Mouse (Mus musculus) kidney, postnatal 36 days (tissue): ENCODE data around the gene Col4a2.
A peak's percentile ranks its signal among the peaks of the same experiment; 100 is the strongest.

Experiments used
- DNase-seq, 2 experiments: peaks; one replicate each; pipeline ENCODE4 v3.0.0; 2021 to 2022; ENCODE audit warnings: mixed read lengths in 2 of 2

Col4a2 gene

DNA sequence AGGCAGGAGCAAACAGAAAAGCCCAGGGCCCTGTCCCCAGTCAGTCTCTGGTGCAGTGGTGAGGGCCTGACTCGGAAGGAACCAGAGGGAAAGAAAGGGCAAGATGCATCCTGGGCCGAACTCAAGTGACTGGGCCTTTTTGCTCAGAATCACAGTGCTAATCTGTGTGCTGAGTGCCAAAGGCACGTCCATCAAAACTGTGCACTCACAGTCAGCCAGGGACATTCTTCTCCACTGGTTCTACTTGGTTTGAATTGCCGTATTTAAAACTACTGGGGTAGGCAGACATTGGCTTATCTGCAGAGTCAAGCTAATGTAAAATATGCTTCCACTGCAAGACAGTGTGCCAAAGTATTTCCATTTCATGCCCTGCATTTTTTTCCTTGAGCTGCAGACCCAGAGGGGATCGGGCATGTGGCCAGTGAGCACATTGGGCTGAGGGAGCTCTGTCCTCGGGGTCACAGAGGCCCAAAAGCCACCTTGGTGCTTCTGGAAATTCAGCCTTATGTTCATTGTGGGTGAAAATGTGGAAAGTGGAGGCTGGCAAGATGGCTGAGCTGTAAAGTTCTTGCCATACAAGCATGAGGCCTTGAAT is 12.3 kb downstream of the Col4a2 start:
- DNase-seq = peak; percentile 70 to 77

DNA sequence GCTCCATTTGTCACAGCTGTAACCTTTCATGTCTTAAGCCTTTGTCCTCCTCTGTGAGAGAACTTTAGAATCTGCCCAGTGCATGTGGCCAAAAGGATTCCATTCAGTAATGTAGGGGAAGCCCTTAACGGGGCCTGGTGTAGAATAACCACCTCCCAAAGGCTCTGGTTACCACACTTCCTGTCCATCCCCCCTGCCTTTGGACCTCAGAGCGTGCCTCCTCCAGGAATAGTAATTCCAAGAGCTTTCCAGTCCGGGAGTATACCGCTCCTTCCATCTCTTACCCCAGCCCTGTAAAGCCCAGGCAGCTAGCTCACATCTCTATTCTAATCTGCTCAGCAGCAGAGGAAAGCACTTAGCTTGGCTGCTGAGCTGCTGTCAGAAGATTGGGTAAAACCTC is 14.7 kb downstream of the Col4a2 start:
- no peak for DNase-seq

DNA sequence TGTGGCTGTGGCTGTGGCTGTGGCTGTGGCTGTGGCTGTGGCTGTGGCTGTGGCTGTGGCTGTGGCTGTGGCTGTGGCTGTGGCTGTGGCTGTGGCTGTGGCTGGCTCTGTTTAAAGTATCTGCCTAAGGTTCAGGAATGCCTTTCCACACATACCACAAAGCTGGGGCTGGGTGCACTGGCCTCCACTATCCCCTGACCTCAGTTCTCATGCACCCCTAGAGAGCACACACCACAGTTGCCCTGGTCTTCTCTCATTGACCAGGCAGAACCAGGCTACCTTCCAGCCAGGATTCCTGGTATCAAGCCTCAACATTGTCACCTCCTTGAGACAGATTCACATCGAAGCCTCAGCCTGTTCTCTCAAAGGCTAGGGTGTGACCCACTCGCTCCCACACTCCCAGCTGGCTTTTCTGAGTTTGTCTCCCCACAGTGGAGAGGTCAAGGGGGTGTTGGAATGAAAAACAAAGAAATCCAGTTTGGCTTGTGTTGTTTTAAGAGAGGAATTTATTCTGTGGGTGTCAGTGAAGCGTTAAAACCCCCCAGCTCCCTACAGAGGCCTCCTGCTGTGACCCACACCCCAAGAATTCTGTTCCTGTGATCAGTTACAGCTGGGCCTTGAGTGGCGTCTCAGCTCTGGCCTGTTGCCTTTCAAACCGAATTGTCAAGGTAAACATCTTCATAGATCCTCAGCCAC is 15.3 kb downstream of the Col4a2 start:
- no peak for DNase-seq

DNA sequence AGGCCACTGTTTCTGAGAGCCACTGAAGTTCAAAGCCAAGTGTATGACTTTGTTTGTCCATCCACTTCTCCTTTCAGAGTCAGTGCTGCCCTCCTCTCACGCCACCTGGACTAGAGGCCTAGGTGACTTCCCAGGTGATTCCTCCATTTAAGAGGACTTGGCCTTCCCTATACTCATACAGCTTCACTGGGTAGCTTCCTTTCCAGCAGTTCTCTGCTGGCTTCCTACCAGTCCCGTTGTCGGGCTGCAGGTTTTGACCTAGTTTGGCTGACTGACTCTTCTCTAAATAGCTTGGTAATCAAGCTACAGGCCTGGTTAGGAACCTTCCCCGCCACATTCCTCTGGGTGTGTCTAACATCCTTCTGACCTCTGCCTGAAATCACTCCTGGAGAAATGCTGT is 19.0 kb downstream of the Col4a2 start:
- DNase-seq = peak in 1 of 2 experiments; percentile 54

DNA sequence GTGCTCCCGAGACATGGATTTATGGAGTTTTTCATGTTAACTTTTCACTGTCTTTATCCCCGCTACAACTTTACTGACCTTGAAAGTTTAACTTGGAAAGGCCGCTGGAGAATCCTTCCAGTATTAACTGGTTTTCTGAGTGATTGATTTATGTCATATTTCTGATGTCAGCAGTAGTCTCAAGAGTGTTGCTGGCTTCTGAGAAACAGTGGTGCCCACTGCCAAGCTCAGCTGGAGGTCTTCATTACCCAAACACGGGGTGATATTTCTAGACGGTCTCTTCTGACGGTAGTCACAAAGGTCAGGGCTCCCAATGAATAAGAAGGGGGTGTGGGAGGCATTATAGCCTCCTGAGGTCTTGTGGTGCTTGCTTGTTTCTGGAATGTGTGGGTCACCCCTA is 21.1 kb downstream of the Col4a2 start:
- DNase-seq = no peak

DNA sequence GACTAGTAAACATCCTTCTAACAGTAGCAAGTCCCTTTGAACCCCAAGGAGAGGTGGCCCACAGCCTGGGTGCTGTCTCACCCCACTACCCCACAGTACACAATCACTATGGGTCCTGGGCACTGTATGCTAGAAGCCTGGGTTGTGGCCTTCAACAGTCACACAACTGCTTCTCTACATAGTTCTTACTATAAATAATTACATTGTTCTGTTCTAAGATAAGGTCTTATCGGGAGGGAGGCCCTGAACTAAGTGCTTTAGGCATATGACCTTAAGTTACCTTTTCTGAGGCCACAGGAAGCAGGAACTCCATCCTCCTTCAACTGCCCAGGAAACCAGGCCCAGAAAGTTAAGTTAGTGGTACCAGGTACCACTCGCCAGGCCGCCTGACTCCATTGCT is 21.9 kb downstream of the Col4a2 start:
- no peak for DNase-seq

DNA sequence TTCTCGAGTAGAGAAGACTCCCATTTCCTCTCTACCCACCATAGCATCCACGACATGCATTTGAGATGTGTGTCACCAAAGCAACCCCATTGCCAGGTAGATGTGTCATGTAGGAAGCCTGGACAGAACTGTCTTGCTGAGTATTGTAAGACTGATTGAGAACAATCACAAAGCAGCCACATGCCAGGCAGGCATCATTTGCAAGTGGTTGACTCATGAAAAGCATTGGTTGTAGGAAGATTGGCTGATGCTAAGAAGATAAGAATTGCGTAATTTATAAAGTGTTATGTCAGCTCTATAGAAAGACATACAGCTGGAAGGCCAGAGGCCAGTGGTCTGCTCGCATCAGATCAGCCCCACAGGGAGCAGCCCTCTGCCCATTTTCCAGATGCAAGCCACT is 22.6 kb downstream of the Col4a2 start:
- DNase-seq = no peak

DNA sequence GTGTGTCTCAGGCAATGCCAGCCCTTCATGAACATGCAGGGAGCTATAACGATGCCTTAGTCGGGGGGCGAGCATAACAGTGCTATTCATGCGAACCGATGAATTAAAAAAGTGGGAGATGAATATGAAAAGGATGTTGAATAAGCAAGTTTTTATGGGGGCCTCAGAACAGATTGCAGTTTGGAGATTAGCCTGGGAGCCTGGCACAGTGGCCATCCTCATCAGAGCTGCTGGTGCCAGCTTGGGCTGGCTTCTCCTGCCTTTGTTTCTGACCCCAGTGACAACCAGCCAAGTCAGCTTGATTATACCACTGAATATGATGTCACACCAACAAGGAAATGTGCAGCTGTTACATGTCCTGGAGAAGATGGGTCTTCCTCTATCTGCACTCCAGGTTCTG is 23.7 kb downstream of the Col4a2 start:
- no peak for DNase-seq

DNA sequence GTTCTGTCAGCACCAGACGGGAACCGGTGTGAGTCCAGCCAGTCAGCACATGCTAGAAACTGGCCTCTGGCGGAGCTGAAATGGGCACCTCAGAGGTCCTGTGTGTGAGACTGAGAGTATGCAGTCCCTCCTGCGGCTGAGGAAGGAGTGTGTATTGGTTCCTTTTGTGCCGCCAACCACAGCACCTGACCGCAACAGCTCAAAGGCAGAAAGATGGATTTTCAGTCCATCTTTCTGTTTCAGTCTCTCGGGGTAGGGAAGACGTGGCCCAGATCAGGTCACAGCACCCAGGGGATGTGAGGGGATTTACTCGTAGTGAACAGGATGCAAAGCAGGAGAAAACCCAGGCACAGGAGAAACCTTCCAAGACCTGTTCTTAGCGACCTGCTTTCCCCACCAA is 25.0 kb downstream of the Col4a2 start:
- DNase-seq = no peak

DNA sequence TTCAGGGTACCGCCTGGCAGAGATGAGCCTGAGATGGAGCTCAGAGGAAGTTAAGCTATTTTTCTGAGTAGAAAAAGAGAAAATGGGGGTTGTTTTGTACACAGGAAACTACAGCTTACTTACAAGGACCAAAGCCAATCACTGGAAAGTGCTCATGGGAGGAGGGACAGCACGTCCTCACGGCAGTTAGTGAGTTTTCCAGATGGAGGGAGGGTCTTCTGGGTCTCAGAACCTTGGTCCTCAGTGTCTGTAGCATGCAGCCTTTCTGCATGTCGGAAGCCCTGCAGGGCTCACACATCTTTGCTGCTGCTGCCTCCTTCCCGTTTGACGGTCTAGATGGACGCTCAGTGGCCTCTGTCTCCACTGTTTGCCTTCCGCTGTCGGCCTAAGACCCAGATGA is 25.9 kb downstream of the Col4a2 start:
- no peak for DNase-seq

DNA sequence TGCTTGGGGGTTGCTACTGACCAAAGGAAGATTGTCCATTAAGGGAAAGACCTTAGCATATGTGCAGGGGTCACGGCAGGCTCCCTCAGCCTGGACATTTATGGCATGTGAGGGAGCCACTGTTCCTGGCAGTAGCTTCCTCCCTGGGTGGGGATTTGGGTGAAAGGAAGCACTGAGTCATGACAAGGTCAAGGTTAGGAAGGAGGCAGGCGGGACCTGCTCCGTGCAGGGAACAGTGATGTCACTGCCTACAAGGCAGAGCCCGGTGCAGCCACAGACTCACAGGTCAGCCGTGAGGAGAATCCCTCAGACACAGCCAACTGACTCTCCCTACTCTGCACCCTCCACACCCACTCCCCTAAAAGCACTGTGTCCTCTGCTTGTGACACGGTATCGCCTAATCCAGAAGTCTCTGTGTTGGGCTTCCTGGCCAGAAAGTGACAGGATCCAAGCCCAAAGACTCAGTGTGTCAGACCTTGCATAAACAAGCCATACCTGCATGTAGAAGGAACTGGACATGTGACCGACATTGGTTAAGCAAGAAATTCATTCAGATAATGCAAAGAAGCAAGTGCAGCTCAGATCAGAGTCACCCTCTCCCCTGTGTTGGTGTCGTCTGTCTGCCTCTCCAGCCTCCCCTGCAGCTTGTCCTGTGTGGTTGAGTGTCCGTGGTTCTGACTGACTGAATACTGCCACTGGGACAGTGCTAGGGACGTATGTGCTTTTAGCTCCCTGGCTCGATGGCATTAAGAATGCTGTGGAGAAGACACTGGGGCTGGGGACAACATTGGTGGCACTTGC is 27.9 kb downstream of the Col4a2 start:
- DNase-seq = peak; percentile 63 to 80

DNA sequence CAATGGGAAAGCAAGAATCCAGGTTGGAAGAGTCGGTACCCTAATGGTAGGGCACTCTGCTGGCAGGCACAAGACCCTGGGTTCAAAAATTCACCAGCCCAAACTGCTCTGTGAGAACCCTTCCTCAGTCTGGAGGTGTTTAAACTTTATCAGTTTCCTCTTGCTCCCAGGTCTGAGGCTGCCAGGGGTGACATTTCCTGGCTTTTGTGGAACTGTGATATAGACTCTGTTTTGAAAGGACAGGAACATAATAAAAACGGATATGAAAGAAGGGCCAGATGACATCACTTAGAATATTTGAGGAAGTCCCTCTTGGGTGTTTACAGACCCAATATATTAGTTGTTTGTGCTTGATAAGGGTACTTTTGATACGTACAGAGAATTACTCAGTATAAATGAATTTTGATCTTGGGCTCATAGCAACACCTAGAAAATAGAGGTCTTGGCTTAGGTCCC is 28.5 kb downstream of the Col4a2 start:
- DNase-seq = no peak

DNA sequence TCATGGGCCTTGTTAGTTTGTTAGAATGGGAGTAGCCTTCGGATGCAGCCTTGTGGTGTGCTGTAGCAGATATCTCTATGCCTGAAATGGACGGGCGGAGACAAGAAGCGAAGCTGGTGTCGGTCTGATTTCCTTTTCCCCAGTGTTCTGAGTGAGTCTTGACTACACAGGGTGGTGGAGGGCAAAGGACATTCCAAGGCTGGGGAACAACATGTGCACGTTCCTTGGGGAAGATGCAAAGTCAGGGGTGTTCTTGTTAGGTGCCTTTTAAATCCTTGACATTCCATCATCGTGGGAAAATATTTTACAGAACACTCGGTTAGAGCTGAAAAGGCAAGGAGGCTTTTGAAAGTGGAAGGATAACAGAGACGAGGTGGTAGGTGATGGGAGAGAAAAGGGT is 31.9 kb downstream of the Col4a2 start:
- DNase-seq = peak; percentile 53 to 71

DNA sequence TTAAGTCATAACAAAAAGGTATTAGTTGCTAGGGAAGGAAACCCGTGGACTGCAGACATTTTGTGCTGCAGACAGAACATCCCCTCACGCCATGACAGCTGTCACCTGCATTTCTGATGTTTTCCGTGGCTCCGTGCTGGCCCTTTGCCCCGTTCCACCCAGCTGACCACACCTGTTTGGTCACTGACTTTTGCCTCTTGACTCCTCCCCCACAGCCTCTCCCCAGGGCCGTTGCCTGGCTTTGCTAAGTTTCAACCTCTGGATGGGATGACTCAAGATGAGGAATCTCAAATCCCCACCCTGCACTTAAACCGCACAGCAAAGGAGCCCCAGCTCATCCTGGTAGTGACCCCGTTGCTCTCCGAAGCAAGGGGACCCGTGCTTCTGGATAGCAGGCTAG is 33.6 kb downstream of the Col4a2 start:
- peak; percentile 70 to 79 for DNase-seq

DNA sequence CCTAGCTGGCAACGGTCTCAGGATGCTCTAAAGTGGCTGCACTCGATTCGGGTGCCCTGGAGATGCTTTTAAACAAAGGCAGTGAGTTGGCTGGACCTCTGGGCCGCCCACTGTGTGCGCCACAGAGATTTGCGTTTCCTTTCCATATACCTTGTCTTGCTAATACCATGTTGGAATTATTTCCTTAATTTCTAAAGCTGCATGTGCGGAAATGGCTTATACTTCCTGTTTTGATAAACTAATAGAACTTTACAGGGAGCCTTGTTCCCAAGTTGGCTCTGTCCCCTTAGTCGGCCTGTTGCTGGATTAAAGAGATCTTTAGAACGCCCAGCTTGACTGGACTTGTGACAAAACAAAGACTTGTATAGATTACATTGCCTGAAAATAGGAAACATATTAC is 35.1 kb downstream of the Col4a2 start:
- DNase-seq = no peak

DNA sequence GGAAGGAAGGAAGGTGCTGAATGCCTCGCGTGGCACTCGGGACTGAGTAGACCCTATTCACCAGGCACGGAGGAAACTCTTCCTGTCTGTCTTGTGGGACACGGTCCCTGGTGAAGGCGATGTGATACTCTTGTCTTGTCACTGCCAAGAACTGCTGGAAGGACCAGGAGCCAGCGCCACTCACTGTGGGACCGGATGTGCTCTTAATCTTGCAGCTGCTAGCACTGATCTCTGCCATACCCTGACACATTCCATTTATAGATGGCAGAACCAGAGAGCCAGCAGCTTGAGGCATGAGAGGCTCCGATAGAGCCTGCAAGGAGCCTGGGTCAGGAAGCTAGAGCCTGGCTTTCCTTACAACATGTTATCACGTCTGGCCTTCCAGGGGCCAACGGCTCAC is 36.0 kb downstream of the Col4a2 start:
- peak in 1 of 2 experiments; percentile 34 for DNase-seq

DNA sequence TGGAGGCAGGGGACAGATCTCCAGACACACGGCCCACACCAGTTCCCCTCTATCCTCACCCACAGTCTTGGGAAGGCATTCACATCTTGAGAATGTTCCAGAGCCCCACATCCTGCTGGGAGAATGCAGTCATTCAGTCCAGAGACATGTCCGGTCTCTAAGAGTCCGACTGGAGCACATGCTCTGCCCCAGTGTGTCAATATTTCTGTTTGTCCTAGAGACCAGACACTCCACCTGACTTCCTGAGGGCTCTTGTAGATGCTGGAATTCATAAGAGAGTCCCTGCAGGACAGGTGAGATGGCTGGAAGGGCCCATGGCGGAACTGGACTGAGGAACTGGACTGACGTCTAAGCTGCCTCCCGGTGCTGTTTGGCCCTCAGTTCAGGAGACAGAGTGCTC is 38.8 kb downstream of the Col4a2 start:
- DNase-seq = no peak

DNA sequence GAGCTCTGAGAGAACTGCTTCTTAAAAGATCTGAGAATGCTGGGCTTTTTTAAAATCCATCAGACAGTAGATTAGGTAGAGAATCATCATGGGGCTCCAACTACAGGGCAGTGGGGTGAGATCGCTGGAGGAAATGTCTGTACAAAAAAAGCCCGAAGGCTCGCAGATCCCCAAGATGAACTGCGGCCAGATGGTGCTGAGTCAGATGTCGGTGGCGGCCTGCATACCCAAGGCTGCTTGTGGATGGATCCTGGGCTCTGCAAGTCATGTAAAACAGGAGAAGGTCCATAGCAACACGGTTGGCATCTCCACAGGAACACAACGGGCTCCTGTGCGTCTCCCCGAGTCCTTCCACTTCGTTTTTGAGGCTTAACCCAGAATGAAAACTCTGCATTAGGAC is 39.9 kb downstream of the Col4a2 start:
- DNase-seq = no peak

DNA sequence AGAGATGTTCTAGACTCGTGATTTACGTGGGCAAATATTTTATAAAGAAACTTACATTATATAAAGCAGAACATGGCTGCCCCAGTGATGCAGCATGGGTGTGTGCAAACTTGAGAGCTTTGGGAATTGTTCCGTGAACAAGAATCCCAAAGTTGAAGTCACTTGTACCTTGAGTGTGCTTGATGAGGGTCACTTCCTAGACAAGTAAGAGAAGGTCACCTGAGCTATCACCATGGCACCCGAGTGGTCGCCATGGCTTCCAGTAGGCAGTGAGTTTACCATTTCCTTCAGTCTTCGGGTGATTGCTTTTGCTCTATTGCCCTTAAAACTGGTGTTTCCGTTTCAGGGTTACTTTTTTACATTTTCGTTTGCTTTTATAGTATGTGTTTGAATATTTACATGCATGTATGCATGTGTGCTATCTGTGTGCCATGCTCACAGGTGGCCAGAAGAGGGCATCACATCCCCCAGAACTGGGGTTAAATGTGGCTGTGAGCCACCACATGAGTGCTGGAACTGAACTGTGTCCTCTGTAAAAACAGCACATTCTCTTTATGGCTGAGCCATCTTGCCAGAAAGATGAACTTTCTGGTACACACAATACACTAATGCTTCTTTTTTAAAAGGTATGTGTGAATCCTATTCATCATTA is 42.3 kb downstream of the Col4a2 start:
- DNase-seq = no peak

DNA sequence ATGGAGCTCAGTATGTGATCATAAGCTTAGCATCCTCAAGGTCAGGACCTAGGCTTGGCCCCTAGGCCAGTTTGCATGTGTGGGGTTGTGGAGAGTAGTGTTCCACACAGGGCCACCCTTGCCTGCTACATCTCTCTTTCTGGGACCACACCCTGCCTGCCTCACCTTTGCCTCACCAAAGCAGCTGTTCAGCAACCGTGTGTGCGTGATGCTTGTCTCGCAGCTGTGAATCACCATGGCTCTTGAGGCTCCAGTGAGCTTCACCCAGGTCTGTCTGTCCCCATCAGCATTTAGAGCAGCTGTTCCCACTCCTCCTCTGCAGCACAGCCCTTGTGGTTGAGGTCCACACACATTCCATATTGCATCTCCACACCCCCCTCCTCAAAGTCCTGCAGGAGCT is 43.3 kb downstream of the Col4a2 start:
- no peak for DNase-seq

DNA sequence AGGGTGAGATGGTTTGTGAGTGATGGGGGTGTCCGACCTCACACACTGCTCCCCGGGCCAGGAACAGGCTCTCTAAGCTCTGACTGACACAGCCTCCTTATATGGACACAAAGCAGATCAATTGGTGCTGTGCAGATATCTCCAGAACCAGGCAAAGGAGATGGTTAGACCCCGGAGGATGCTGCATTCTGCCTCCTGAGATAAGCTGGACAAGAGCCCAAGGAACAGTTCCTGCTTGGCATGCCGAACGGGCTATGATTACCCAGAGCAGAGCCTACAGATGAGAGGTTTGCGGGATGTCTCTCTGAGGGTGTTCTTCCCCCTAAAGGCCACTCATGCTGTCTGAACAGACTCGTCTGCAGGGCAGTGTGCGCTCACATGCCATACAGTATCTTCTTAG is 44.2 kb downstream of the Col4a2 start:
- DNase-seq = no peak

DNA sequence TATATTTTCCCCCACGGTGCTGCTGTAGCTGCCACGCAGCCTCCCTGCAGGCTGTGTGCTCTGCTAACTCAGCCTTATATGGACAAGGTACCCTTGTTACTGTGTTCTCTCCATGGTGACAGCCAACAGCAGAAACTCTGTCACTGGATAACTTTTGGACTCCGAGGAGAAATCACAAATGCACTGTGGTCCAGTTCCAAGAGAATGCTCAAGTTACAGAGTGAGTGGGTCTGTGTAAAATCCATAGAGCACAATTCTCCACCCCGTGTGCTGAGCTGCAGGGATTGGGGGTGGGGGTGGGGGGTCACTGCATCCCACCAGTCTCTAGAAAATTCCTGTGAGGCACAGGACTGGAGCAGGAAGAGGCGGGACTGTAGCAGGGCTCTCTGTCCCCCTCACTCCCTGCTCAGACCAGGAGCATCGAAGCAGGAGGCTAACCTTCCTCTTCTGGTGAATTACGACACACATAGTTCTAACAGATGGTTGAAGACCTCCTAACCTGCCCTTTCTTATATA is 45.4 kb downstream of the Col4a2 start:
- DNase-seq = no peak

DNA sequence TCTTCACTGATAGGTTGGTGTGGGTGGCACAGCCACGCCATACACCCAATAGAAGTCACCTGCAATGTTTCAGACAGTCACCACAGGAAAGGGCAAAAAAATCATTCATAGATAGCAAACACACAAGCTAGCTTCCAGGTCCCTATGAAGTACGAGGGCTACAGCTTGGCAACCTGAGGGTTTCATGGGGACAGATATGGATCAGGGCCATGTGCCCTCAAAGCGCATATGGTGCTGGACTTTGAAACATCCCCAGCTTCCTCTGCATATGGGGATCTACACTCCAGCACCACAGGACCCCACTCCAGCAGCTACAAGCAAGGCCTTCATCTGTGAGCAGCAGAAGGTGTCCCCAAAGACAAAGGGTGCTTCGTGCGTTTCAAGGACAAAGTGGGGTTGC is 47.2 kb downstream of the Col4a2 start:
- DNase-seq = no peak
